Mouse (Mus musculus): ENCODE results near the gene Tns4. TPM values are rescaled to one million over a fixed set of nuclear protein-coding genes. Genes with fewer than 3 reads are reported as not detected.
A peak's percentile ranks its signal among the peaks of the same experiment; 100 is the strongest.

Gene Tns4
- polyA plus RNA-seq, 1 experiment from 2014 or later, result not detected

DNA sequence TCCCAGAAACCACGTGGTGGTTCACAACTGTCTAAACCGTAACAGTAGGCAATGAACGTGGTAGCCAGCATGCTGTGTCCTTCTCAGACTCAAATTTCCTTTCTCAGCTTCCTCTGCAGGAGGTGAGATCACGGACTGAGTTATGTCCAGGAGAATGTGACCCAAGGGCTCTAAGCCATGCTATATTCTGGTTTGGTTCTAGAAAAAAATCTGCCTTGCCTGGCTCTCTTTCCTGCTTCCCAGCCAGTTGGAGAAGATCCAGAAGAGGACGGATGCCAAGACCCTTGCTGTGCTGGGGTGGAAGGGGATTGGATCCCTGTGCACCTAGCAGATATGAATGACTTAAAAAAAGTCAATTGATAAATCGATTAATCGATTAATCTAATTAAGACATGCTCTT is 10.4 kb upstream of the Tns4 start:
- Histone ChIP-seq H3K9ac (replicated peaks) (no peak overlapping the region), H3K36me3 (no peaks in the 10 kb centered on the region)
- ATAC-seq (replicated peaks), result no peak

DNA sequence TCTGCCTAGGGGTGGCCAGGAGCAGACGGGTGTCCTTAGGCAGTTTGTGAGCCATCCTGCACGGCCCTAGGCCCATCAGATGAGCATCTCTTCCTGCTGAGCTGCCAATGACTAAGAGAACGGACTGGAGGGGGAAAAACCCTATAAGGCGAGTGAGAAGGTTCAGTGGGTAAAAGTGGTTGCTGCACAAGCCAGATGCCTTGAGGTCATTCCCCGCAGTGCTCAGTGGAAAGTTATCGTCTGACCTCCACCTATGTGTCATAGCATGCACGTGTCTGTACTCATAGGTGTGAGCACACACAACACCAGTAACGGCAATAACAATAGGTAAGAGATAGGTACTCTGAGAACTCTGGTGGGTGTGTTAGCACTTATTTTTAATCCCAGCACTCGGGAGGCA is 9.8 kb upstream of the Tns4 start:
- 91% methylated on average over 9 of the region's 9 CpGs for WGBS
- no peaks in the 10 kb centered on the region for H3K9me3 ChIP-seq
- no peak overlapping the region for H3K9ac ChIP-seq (replicated peaks)
- no peak overlapping the region for H3K27ac ChIP-seq (replicated peaks)
- no peaks in the 10 kb centered on the region for H3K4me1 ChIP-seq
- no peak overlapping the region for H3K4me2 ChIP-seq (replicated peaks)
- no peaks in the 10 kb centered on the region for H3K27me3 ChIP-seq
- no peaks in the 10 kb centered on the region for H3K36me3 ChIP-seq
- ATAC-seq (replicated peaks), result no peak
- no peak overlapping the region for H3K4me3 ChIP-seq

More for the DNA sequence above, 10.4 kb upstream of the Tns4 start:
- no peak overlapping the region for H3K4me3 ChIP-seq
- H3K9me3 ChIP-seq, result no peaks in the 10 kb centered on the region
- H3K4me1 ChIP-seq, result no peaks in the 10 kb centered on the region
- no peaks in the 10 kb centered on the region for H3K27me3 ChIP-seq
- no peak overlapping the region for H3K27ac ChIP-seq (replicated peaks)
- WGBS, result 82% methylated on average over 7 of the region's 7 CpGs
- H3K4me2 ChIP-seq (replicated peaks), result no peak overlapping the region

DNA sequence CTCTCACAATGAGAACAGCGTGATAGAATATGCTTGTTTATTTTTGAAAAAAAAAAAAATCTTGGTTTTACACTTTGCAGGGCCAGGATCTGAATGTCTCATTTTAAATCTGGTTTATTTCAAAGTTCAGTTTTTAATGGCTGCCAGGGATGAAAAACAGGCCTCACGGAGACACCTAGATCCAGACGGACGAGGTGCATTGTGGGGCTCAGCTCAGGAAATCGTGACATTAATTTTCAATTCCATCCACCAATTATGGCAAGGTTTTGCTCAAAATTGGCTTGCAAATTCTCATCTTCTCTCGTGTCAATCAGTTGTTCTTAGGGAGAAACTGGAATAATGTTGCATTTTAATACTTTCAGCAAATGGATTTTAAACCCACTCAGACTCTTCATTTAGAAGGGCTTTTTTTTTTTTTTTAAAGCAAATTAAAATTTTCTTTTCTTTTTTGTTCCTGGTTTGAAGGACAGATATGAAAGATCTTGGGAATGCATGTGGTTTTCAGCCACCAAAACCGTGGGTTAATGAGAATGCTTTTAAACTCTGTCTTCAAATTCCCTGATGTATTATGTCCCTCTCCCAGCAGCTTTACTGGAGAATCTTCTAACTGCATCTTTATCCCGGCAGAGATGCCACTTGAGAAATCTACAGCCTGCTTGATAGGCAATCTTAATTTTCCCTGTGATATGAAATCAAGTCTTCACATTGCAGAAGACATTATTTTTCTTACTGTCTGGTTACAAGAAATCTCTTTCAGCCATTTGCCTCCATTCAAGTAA is 8.1 kb upstream of the Tns4 start:
- Histone ChIP-seq H3K9me3 (no peaks in the 10 kb centered on the region), H3K27ac (replicated peaks) (0 out of 2 replicates have a peak overlapping the region, but pooled peaks have one; percentile 5), H3K36me3 (no peaks in the 10 kb centered on the region), H3K4me3 (no peak overlapping the region), H3K4me1 (no peaks in the 10 kb centered on the region), H3K9ac (replicated peaks) (no peak overlapping the region), H3K27me3 (no peaks in the 10 kb centered on the region), H3K4me2 (replicated peaks) (no peak overlapping the region)
- no peak for ATAC-seq (replicated peaks)
- 72% methylated on average over 8 of the region's 8 CpGs for WGBS

DNA sequence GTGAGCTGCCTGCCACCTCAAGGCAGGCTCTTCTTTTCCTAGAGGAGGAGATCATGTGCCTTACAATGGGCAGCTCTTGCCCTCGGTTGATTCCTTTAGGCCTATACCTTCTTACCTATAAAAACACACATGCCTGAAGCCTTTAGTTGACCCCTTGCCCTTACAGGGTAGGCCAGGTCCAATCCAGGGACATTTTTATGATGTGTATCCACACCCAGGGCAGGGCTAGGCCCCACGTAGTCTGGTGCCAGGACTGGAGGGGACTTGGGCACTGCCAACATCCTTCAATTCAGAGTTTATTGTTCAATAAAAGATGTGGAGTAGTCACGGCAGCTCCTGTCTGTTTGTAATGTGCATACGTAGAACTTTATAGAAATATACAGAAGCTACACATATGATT is 7.3 kb upstream of the Tns4 start:
- H3K4me3 ChIP-seq, result no peak overlapping the region
- no peak overlapping the region for H3K27ac ChIP-seq (replicated peaks)
- 78% methylated on average over 4 of the region's 4 CpGs for WGBS
- no peak overlapping the region for H3K9ac ChIP-seq (replicated peaks)
- no peaks in the 10 kb centered on the region for H3K36me3 ChIP-seq
- H3K9me3 ChIP-seq, result no peaks in the 10 kb centered on the region
- H3K4me1 ChIP-seq, result no peaks in the 10 kb centered on the region
- no peaks in the 10 kb centered on the region for H3K27me3 ChIP-seq
- no peak overlapping the region for H3K4me2 ChIP-seq (replicated peaks)
- ATAC-seq (replicated peaks), result no peak

DNA sequence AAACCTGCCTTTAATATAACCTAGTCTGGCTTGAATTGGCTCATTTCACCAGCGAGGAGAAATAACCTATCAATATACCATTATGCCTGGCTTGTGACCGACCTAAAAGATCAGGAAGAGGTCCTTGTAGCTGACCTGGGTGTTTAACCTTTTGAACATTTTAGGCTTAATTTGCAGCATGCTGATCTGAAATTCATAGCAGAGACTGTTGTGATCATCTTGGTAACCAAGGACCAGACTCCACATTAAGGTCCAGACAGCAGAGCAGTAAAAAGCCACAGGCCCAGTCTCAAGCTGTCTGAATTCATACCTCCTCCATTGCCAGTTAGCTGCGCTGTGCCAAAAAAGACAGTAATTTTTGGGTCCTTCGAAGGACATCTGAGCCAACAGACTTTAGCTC is 6.7 kb upstream of the Tns4 start:
- Histone ChIP-seq H3K27ac (replicated peaks) (no peak overlapping the region), H3K4me2 (replicated peaks) (no peak overlapping the region), H3K27me3 (no peaks in the 10 kb centered on the region), H3K4me3 (no peak overlapping the region), H3K36me3 (no peaks in the 10 kb centered on the region), H3K9me3 (no peaks in the 10 kb centered on the region), H3K9ac (replicated peaks) (no peak overlapping the region), H3K4me1 (no peaks in the 10 kb centered on the region)
- no peak for ATAC-seq (replicated peaks)
- WGBS, result 86% methylated on average over 4 of the region's 4 CpGs

DNA sequence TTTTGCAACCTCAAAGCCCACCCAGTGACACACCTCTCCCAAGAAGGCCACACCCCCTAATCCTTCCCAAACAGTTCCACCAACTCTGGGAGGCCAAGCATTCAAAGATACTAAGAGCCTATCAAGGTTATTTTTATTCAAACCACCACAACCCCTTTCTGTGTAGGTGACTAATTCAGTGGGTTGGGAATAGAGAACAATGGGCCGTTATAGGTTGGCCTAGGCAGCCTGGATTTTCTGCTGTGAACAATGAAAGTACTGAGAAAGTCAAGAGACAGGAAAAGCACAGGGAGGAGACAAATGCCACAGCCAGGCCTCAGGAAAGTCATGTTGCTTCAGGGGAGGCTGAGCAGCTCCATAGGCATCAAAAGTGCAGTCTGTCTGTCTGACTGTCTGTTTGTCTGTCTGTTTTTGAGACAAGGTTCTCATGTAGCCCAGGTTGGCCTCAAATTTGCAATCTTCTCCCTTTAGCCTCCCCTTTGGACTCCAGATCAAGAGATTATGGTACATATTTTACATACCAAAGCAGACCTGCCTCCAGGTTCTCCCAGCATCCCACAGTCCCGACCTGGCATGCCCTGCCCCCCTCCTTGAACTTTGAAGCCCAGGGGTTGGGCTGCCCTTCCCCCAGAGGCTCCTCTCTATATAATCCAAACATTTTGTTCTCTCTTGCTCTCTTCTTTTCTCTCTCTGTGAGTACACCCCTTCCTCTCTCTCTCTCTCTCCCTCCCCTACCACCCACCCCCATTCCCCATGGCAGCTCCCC is 6.0 kb upstream of the Tns4 start:
- Histone ChIP-seq H3K36me3 (no peaks in the 10 kb centered on the region), H3K4me2 (replicated peaks) (no peak overlapping the region), H3K4me1 (no peaks in the 10 kb centered on the region), H3K9me3 (no peaks in the 10 kb centered on the region), H3K27ac (replicated peaks) (no peak overlapping the region), H3K4me3 (no peak overlapping the region), H3K27me3 (no peaks in the 10 kb centered on the region), H3K9ac (replicated peaks) (no peak overlapping the region)
- no peak for ATAC-seq (replicated peaks)
- WGBS, result 58% methylated on average over 2 of the region's 2 CpGs

DNA sequence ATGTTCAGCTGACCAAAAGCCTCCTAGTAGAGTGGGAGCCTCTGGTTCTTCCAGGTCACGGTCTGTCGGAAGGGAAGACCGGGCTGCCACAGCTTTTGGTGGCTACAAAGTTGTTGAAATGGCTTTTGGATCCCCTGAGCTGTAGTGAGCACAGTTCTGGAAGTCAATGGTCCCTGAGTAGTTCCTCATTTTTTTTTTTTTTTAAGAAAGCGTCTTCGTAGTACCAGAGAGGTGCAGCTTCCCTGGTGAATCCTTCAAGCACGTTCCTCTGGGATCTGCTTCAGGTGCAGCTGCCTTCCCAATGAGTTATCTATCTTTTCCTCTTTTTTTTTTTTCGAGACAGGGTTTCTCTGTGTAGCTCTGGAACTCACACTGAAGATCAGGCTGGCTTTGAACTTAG is 4.6 kb upstream of the Tns4 start:
- no peak for ATAC-seq (replicated peaks)

DNA sequence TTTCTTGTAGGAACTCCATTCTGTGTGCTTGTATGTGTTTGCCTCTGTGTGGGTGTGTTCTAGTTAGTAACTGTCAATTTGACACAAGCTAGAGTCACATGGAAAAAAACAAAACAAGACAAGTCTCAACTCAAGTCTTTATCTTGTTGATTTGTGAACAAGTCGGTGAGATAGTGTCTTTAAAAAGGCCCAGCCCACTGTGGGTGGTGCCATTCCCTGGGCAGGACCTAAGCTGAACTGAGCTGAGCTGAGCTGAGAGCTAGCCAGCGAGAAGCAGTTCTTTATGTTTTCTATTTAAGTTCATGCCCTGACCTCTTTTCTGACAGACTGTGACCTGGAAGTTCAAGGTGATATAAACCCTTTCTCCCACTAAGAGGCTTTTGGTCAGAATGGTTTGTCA is 2.6 kb upstream of the Tns4 start:
- 80% methylated on average over 2 of the region's 2 CpGs for WGBS
- H3K9ac ChIP-seq (replicated peaks), result no peak overlapping the region
- H3K36me3 ChIP-seq, result no peaks in the 10 kb centered on the region

More for the DNA sequence above, 4.6 kb upstream of the Tns4 start:
- Histone ChIP-seq H3K36me3 (no peaks in the 10 kb centered on the region), H3K27me3 (no peaks in the 10 kb centered on the region), H3K27ac (replicated peaks) (no peak overlapping the region), H3K4me3 (no peak overlapping the region), H3K4me2 (replicated peaks) (no peak overlapping the region), H3K9me3 (no peaks in the 10 kb centered on the region), H3K4me1 (no peaks in the 10 kb centered on the region), H3K9ac (replicated peaks) (no peak overlapping the region)
- WGBS, result 87% methylated on average over 7 of the region's 7 CpGs

DNA sequence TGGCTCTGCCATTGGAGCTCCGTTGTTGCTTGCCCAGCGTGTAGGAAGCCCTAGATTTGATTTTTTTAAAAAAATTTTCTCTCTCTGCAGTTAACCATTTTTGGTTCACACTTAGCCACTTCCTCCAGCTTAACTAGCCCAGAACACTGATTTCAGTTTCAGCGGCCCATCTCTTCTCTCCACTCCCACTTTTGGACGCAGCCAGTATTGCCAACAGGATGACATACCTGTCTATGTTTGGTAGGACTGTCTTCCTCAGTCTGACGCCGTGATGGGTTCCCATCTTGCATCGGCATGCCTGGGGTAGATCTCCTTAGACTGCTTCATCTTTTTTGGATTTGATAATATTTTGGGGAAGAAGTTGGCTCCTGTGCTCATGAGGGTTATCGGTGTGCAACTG is 1.3 kb upstream of the Tns4 start:
- no peak overlapping the region for H3K4me3 ChIP-seq
- H3K4me1 ChIP-seq, result no peaks in the 10 kb centered on the region
- H3K9me3 ChIP-seq, result no peaks in the 10 kb centered on the region
- WGBS, result 92% methylated on average over 8 of the region's 8 CpGs
- H3K4me2 ChIP-seq (replicated peaks), result no peak overlapping the region
- no peaks in the 10 kb centered on the region for H3K36me3 ChIP-seq
- no peak for ATAC-seq (replicated peaks)
- no peaks in the 10 kb centered on the region for H3K27me3 ChIP-seq
- no peak overlapping the region for H3K9ac ChIP-seq (replicated peaks)
- H3K27ac ChIP-seq (replicated peaks), result no peak overlapping the region

More for the DNA sequence above, 2.6 kb upstream of the Tns4 start:
- H3K4me2 ChIP-seq (replicated peaks), result no peak overlapping the region
- no peaks in the 10 kb centered on the region for H3K9me3 ChIP-seq
- no peaks in the 10 kb centered on the region for H3K4me1 ChIP-seq
- no peak for ATAC-seq (replicated peaks)
- no peak overlapping the region for H3K4me3 ChIP-seq
- H3K27ac ChIP-seq (replicated peaks), result no peak overlapping the region
- no peaks in the 10 kb centered on the region for H3K27me3 ChIP-seq

DNA sequence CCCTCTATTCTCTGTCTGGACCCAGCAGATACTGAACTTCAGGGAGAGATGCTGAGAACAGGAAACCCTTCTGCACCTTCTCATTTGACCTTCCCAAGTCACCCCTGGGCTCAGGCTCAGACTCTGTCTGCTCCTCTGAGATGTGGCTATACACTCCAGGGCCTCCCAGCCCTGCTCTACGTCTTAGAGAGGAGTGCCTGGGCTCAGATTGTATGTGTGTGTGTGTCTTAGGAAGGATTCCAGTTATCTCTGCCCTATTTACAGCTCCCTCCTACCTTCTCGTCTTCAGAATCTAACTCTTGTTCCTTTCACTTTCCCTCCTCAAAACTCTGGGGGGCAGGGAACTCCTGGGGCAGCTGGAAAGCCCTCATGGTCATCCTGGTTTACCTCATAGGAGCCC is 620 bp downstream of the Tns4 start:
- Histone ChIP-seq H3K27me3 (no peaks in the 10 kb centered on the region), H3K36me3 (no peaks in the 10 kb centered on the region), H3K4me1 (no peaks in the 10 kb centered on the region), H3K9ac (replicated peaks) (no peak overlapping the region), H3K9me3 (no peaks in the 10 kb centered on the region), H3K4me2 (replicated peaks) (no peak overlapping the region), H3K4me3 (no peak overlapping the region), H3K27ac (replicated peaks) (no peak overlapping the region)
- WGBS, result 64% methylated on average over 2 of the region's 2 CpGs
- no peak for ATAC-seq (replicated peaks)

DNA sequence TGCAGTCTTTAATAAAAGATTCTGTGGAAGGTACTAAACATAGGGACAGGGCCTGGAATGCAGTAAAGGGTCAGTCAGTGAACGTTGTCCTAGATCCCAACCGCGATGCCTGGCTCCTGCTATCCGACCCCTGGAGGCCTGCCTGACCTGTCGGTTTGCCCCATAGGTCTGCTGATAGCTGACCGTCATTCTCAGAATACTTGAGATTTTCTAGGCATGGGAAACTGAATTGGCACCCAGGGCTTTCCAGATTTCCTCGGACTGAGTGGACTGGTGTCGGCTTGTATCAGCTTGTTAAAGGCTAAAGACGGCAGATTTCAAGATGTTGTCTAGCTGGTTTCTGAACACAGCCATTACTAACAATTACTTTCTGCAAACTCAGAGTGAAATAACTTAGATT is 4.7 kb downstream of the Tns4 start:
- H3K9me3 ChIP-seq, result no peaks in the 10 kb centered on the region
- H3K27me3 ChIP-seq, result no peaks in the 10 kb centered on the region
- H3K36me3 ChIP-seq, result no peaks in the 10 kb centered on the region
- H3K4me1 ChIP-seq, result no peaks in the 10 kb centered on the region
- WGBS, result 85% methylated on average over 9 of the region's 9 CpGs
- H3K9ac ChIP-seq (replicated peaks), result no peak overlapping the region
- H3K4me2 ChIP-seq (replicated peaks), result no peak overlapping the region
- no peak overlapping the region for H3K27ac ChIP-seq (replicated peaks)
- no peak for ATAC-seq (replicated peaks)
- no peak overlapping the region for H3K4me3 ChIP-seq

DNA sequence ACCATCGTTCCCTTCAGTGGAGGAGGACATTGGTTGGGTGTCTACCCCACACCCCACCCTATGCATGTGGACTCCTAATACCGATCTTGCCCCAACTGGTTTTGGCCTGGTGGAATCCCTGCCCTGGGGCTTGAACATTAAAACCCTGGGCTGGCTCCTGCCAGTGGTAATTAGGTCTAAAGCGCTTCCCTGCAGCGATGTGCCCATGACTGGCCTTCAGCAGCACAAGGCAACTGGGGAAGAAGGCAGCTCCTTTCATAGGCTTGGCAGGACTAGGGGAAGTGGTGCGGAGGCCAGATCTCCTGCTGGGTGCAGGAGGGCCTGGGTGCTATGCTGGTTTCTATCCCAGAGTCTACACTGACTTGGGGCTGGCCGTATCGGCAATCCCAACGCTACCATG is 5.6 kb downstream of the Tns4 start:
- no peak for ATAC-seq (replicated peaks)
- no peaks in the 10 kb centered on the region for H3K36me3 ChIP-seq
- H3K4me2 ChIP-seq (replicated peaks), result no peak overlapping the region
- H3K9ac ChIP-seq (replicated peaks), result no peak overlapping the region
- no peak overlapping the region for H3K27ac ChIP-seq (replicated peaks)
- H3K9me3 ChIP-seq, result no peaks in the 10 kb centered on the region
- H3K4me3 ChIP-seq, result no peak overlapping the region
- no peaks in the 10 kb centered on the region for H3K4me1 ChIP-seq
- WGBS, result 90% methylated on average over 8 of the region's 8 CpGs
- H3K27me3 ChIP-seq, result no peaks in the 10 kb centered on the region

Data from forebrain, embryonic 15.5 days (tissue).